Mouse (Mus musculus): ENCODE results near the gene Matn3. TPM values are rescaled to one million over a fixed set of nuclear protein-coding genes. Genes with fewer than 3 reads are reported as not detected.

Matn3 gene
- polyA plus RNA-seq, 1 experiment from 2014 or later: not detected

DNA sequence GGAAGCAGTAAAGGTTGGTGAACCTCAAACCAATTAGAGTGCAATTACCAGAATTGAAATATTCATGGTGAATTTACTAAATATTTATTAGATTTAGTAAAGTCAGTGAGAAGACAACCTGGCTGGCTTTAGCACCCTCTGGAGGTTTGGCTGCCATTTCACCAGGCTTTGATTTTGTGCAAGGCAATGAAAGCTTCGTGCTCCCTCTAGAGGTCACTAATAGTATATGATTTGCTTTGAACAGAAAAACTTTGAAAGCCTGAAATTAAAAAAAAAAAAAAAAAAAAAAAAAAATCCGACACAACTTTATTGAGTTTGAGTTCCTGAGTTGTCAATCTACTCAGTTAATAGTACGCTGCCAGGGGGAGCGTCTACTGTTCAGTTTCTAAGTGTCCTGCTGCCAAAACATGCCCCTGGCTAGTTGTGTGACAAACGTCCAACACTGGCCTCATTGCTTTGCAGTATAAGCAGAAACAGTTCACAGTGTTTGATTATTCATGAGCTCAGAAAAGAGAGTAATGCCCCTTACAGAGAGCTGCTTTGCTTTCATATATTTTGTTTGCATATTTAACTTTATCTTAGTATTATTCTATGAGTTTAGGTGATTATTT lies 54.4 kb downstream of the Matn3 start:
- Histone ChIP-seq H3K4me3 (ENCODE audit: control insufficient read depth in 1 of 2, insufficient read depth in 1 of 2, low read depth in 1 of 2, low read length in 2 of 2) (no peak overlapping the region), H3K27ac (replicated peaks in 1 of 2; ENCODE audit: control insufficient read depth in 1 of 2, insufficient read depth in 1 of 2, low read depth in 2 of 2, low read length in 2 of 2) (no peak overlapping the region), H3K4me2 (ENCODE audit: low read length) (no peak overlapping the region), H3K4me1 (ENCODE audit: control insufficient read depth in 2 of 2, insufficient read depth in 2 of 2, low read length in 2 of 2) (no peaks in the 10 kb centered on the region), H3K9ac (ENCODE audit: low read length) (no peak overlapping the region), H3K9me3 (ENCODE audit: control insufficient read depth, low read length) (0 out of 2 replicates have a peak, but pooled peaks cover 2% of the 10 kb centered on the region), H3K36me3 (ENCODE audit: control insufficient read depth, insufficient read depth, low read length) (no peaks in the 10 kb centered on the region), H3K27me3 (ENCODE audit: control insufficient read depth, insufficient read depth, low read length) (no peaks in the 10 kb centered on the region)
- 14% methylated on average over 5 of the region's 5 CpGs for WGBS
- no peak for ATAC-seq (ENCODE audit: insufficient number of reproducible peaks, insufficient read depth, low FRiP score, low read depth)

DNA sequence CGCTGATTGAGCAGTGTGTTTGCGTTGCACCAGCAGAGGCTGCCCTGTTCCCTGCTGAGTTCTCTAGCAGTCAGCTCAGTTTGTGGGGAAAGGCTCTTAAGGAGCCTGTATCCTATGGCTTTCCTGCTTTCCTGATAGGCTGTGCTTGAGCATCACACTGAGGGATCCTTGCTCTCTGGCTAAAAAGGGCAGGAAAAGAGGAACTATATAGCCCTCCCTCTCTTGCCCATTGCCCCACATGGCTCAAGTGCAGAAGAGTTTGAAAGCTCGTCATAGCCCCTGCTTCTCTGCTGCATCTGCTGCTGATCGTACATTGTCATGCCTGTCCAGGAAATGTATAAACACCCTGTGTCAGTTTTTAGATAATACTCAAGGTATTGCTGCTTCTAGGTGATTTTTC lies 59.4 kb downstream of the Matn3 start:
- Histone ChIP-seq H3K27me3 (ENCODE audit: control insufficient read depth, insufficient read depth, low read length) (no peaks in the 10 kb centered on the region), H3K36me3 (ENCODE audit: control insufficient read depth, insufficient read depth, low read length) (no peaks in the 10 kb centered on the region), H3K27ac (replicated peaks in 1 of 2; ENCODE audit: control insufficient read depth in 1 of 2, insufficient read depth in 1 of 2, low read depth in 2 of 2, low read length in 2 of 2) (no peak overlapping the region), H3K4me3 (ENCODE audit: control insufficient read depth in 1 of 2, insufficient read depth in 1 of 2, low read depth in 1 of 2, low read length in 2 of 2) (no peak overlapping the region), H3K9me3 (ENCODE audit: control insufficient read depth, low read length) (no peaks in the 10 kb centered on the region), H3K9ac (ENCODE audit: low read length) (no peak overlapping the region), H3K4me2 (ENCODE audit: low read length) (no peak overlapping the region), H3K4me1 (ENCODE audit: control insufficient read depth in 2 of 2, insufficient read depth in 2 of 2, low read length in 2 of 2) (peaks cover 2% of the 10 kb centered on the region in 2 experiments; a peak in 2 of 4 replicates)
- 63% methylated on average over 4 of the region's 4 CpGs for WGBS
- no peak for ATAC-seq (ENCODE audit: insufficient number of reproducible peaks, insufficient read depth, low FRiP score, low read depth)

DNA sequence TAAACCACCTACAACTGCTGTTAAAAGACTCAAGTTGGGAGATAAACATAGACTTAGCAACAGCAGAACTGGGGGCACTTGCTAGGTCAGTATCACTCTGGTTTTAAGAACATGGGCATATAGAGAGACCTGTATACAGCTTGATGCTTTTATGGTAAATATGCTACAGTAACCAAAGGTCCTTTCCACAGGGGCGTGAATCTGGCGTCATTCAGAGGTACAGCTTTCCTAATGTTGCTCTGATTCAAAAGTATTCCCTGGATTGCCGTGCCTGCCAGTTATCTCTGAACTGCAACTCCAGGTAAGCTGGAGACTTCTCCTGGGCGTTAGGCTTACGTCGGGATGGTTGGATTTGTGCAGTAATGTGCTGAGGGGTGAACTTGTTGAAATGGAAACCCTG lies 60.1 kb downstream of the Matn3 start:
- H3K27ac ChIP-seq (replicated peaks in 1 of 2; ENCODE audit: control insufficient read depth in 1 of 2, insufficient read depth in 1 of 2, low read depth in 2 of 2, low read length in 2 of 2): no peak overlapping the region
- H3K4me1 ChIP-seq (ENCODE audit: control insufficient read depth in 2 of 2, insufficient read depth in 2 of 2, low read length in 2 of 2): peaks cover 2% of the 10 kb centered on the region in 2 experiments; a peak in 2 of 4 replicates

DNA sequence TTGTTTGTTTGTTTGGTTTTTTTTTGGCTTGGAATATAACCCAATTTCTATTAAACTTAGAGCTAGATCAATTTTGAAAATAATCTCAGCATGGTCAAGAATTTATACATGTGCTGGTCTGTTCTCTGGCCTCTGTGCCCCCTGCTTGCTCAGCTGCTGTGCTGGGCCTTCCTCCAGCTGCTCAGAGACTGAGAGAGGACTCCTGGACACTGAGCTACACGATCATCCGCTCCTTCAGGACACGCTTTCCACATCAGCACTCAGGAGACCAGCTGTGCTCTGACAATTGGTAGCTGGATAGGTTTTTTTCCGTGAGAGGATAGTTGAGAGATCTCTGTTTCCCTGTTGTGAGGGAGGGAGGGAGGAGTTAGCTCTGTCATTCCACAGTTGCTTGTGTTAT lies 62.6 kb downstream of the Matn3 start:
- H3K9ac ChIP-seq (ENCODE audit: low read length): no peak overlapping the region
- no peaks in the 10 kb centered on the region for H3K27me3 ChIP-seq (ENCODE audit: control insufficient read depth, insufficient read depth, low read length)
- no peak overlapping the region for H3K27ac ChIP-seq (replicated peaks in 1 of 2; ENCODE audit: control insufficient read depth in 1 of 2, insufficient read depth in 1 of 2, low read depth in 2 of 2, low read length in 2 of 2)
- no peak overlapping the region for H3K4me3 ChIP-seq (ENCODE audit: control insufficient read depth in 1 of 2, insufficient read depth in 1 of 2, low read depth in 1 of 2, low read length in 2 of 2)
- peaks cover 8% of the 10 kb centered on the region; the same call in 1 of the 2 replicates for H3K36me3 ChIP-seq (ENCODE audit: control insufficient read depth, insufficient read depth, low read length)
- no peaks in the 10 kb centered on the region for H3K9me3 ChIP-seq (ENCODE audit: control insufficient read depth, low read length)
- no peak overlapping the region for H3K4me2 ChIP-seq (ENCODE audit: low read length)
- WGBS: 45% methylated on average over 4 of the region's 4 CpGs
- ATAC-seq (ENCODE audit: insufficient number of reproducible peaks, insufficient read depth, low FRiP score, low read depth): no peak
- H3K4me1 ChIP-seq (ENCODE audit: control insufficient read depth in 2 of 2, insufficient read depth in 2 of 2, low read length in 2 of 2): peaks cover 2% of the 10 kb centered on the region in 2 experiments; a peak in 2 of 4 replicates

More for the DNA sequence above, 60.1 kb downstream of the Matn3 start:
- H3K4me3 ChIP-seq (ENCODE audit: control insufficient read depth in 1 of 2, insufficient read depth in 1 of 2, low read depth in 1 of 2, low read length in 2 of 2): no peak overlapping the region
- H3K36me3 ChIP-seq (ENCODE audit: control insufficient read depth, insufficient read depth, low read length): peaks cover 6% of the 10 kb centered on the region; the same call in 1 of the 2 replicates
- ATAC-seq (ENCODE audit: insufficient number of reproducible peaks, insufficient read depth, low FRiP score, low read depth): no peak
- 92% methylated on average over 6 of the region's 6 CpGs for WGBS
- H3K9me3 ChIP-seq (ENCODE audit: control insufficient read depth, low read length): no peaks in the 10 kb centered on the region
- H3K9ac ChIP-seq (ENCODE audit: low read length): no peak overlapping the region
- no peak overlapping the region for H3K4me2 ChIP-seq (ENCODE audit: low read length)
- no peaks in the 10 kb centered on the region for H3K27me3 ChIP-seq (ENCODE audit: control insufficient read depth, insufficient read depth, low read length)

DNA sequence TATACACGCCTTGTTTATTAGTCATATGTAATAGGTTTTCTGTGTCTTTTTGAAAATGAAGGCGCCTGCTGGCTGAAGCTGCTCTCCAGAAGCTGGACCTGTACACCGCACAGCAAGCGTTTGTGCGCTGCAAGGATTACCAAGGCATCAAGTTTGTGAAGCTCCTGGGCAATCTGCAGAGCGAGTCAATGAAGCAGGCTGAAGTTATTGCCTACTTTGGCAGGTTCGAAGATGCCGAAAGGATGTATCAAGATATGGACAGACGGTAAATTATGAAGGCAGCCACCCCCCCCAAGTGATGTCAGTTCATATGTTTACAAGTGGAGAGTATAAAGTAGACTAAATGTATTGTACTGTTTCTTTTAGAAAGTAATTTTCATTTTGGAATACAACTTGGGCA lies 68.6 kb downstream of the Matn3 start:
- Histone ChIP-seq H3K9ac (ENCODE audit: low read length) (no peak overlapping the region), H3K27me3 (ENCODE audit: control insufficient read depth, insufficient read depth, low read length) (no peaks in the 10 kb centered on the region), H3K36me3 (ENCODE audit: control insufficient read depth, insufficient read depth, low read length) (peaks cover 13% of the 10 kb centered on the region), H3K4me1 (ENCODE audit: control insufficient read depth in 2 of 2, insufficient read depth in 2 of 2, low read length in 2 of 2) (no peaks in the 10 kb centered on the region), H3K4me2 (ENCODE audit: low read length) (no peak overlapping the region), H3K27ac (replicated peaks in 1 of 2; ENCODE audit: control insufficient read depth in 1 of 2, insufficient read depth in 1 of 2, low read depth in 2 of 2, low read length in 2 of 2) (no peak overlapping the region), H3K4me3 (ENCODE audit: control insufficient read depth in 1 of 2, insufficient read depth in 1 of 2, low read depth in 1 of 2, low read length in 2 of 2) (no peak overlapping the region), H3K9me3 (ENCODE audit: control insufficient read depth, low read length) (no peaks in the 10 kb centered on the region)
- 89% methylated on average over 9 of the region's 9 CpGs for WGBS
- ATAC-seq (ENCODE audit: insufficient number of reproducible peaks, insufficient read depth, low FRiP score, low read depth): no peak

DNA sequence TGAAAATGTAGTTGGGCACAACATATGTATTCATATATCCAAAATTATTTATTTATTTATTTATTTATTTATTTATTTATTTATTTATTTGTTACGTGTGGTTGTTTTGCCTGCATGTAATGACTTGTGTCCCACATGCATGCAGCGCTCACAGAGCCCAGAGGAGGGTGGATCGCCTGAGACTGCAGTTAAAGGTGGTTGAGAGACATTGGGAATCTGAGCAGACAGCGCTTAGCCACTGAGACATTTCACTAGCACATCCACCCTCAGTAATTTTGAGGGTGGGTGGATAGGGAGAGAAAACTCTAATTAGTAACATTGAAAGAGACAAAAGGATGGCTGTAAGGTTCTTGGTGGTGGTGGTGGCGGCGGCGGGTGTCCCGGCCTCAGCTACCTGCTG lies 72.7 kb downstream of the Matn3 start:
- Histone ChIP-seq H3K4me3 (ENCODE audit: control insufficient read depth in 1 of 2, insufficient read depth in 1 of 2, low read depth in 1 of 2, low read length in 2 of 2) (no peak overlapping the region), H3K9ac (ENCODE audit: low read length) (no peak overlapping the region), H3K4me1 (ENCODE audit: control insufficient read depth in 2 of 2, insufficient read depth in 2 of 2, low read length in 2 of 2) (no peaks in the 10 kb centered on the region), H3K27ac (replicated peaks in 1 of 2; ENCODE audit: control insufficient read depth in 1 of 2, insufficient read depth in 1 of 2, low read depth in 2 of 2, low read length in 2 of 2) (no peak overlapping the region), H3K36me3 (ENCODE audit: control insufficient read depth, insufficient read depth, low read length) (peaks cover 5% of the 10 kb centered on the region; the same call in 1 of the 2 replicates), H3K9me3 (ENCODE audit: control insufficient read depth, low read length) (no peaks in the 10 kb centered on the region), H3K27me3 (ENCODE audit: control insufficient read depth, insufficient read depth, low read length) (no peaks in the 10 kb centered on the region), H3K4me2 (ENCODE audit: low read length) (no peak overlapping the region)
- WGBS: 91% methylated on average over 8 of the region's 8 CpGs
- no peak for ATAC-seq (ENCODE audit: insufficient number of reproducible peaks, insufficient read depth, low FRiP score, low read depth)

DNA sequence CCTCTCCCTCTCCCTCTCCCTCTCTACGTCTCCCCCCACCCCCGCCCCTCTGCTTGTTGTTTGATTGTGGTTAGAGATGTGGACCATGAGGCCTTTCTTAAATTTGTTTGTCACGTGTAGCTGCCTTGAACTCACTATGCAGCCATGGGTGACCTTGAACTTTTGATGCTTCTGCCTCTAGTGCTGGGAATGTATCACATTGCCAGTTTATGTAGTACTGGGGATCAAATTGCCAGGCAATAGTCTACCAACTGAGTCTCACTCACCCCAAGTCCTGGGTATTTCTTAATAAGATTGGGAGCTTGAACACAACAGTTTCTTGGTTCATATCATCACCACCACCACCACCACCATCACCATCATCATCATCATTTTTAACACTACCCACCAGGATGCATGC lies 73.3 kb downstream of the Matn3 start:
- H3K4me2 ChIP-seq (ENCODE audit: low read length): no peak overlapping the region
- 70% methylated on average over 3 of the region's 3 CpGs for WGBS
- H3K9ac ChIP-seq (ENCODE audit: low read length): no peak overlapping the region
- H3K36me3 ChIP-seq (ENCODE audit: control insufficient read depth, insufficient read depth, low read length): peaks cover 5% of the 10 kb centered on the region; the same call in 1 of the 2 replicates
- ATAC-seq (ENCODE audit: insufficient number of reproducible peaks, insufficient read depth, low FRiP score, low read depth): no peak
- no peak overlapping the region for H3K4me3 ChIP-seq (ENCODE audit: control insufficient read depth in 1 of 2, insufficient read depth in 1 of 2, low read depth in 1 of 2, low read length in 2 of 2)
- H3K9me3 ChIP-seq (ENCODE audit: control insufficient read depth, low read length): no peaks in the 10 kb centered on the region
- no peaks in the 10 kb centered on the region for H3K4me1 ChIP-seq (ENCODE audit: control insufficient read depth in 2 of 2, insufficient read depth in 2 of 2, low read length in 2 of 2)
- H3K27ac ChIP-seq (replicated peaks in 1 of 2; ENCODE audit: control insufficient read depth in 1 of 2, insufficient read depth in 1 of 2, low read depth in 2 of 2, low read length in 2 of 2): no peak overlapping the region
- H3K27me3 ChIP-seq (ENCODE audit: control insufficient read depth, insufficient read depth, low read length): no peaks in the 10 kb centered on the region

Data from heart, embryonic 14.5 days (tissue).